Mouse (Mus musculus): ENCODE measurements at regions not wholly inside any gene's neighbourhood (a gene's known extent, or its start where the extent isn't known, plus 50 kb on each side); places are given as distances from the start of the nearest gene placed in this dataset.
A peak's percentile ranks its signal among the peaks of the same experiment; 100 is the strongest.

- no peak overlapping the region for H3K4me3 ChIP-seq (replicated peaks)
- H3K27ac ChIP-seq: no peak overlapping the region
- WGBS: 87% methylated on average over 3 of the region's 3 CpGs
These were observed 158.4 kb upstream of the Cpeb2 start for GRCm38 (mm10) chr5:43074536-43074935.

GRCm38 (mm10) chr5:43080252-43080651, 152.7 kb upstream of the Cpeb2 start:
- Histone ChIP-seq H3K4me1 (no peaks in the 10 kb centered on the region), H3K9ac (no peak overlapping the region), H3K4me3 (replicated peaks) (no peak overlapping the region), H3K36me3 (replicated peaks) (no peaks in the 10 kb centered on the region), H3K9me3 (no peaks in the 10 kb centered on the region), H3K27ac (no peak overlapping the region), H3K27me3 (peaks cover 4% of the 10 kb centered on the region), H3K4me2 (no peak overlapping the region)
- no peak for ATAC-seq (ENCODE audit: low FRiP score)
- 97% methylated on average over 1 of the region's 1 CpGs for WGBS

More at GRCm38 (mm10) chr5:43074536-43074935, 158.4 kb upstream of the Cpeb2 start:
- Histone ChIP-seq H3K27me3 (no peaks in the 10 kb centered on the region), H3K4me2 (no peak overlapping the region), H3K4me1 (no peaks in the 10 kb centered on the region), H3K9me3 (no peaks in the 10 kb centered on the region), H3K36me3 (replicated peaks) (no peaks in the 10 kb centered on the region), H3K9ac (no peak overlapping the region)
- ATAC-seq (ENCODE audit: low FRiP score): no peak

- no peak for ATAC-seq (ENCODE audit: low FRiP score)
- WGBS: 81% methylated on average over 11 of the region's 11 CpGs
- H3K4me1 ChIP-seq: no peaks in the 10 kb centered on the region
These were observed 151.1 kb upstream of the Cpeb2 start for GRCm38 (mm10) chr5:43081561-43082534.

GRCm38 (mm10) chr5:43087077-43087476, 145.9 kb upstream of the Cpeb2 start:
- peaks cover 46% of the 10 kb centered on the region for H3K27me3 ChIP-seq
- H3K9me3 ChIP-seq: no peaks in the 10 kb centered on the region
- H3K36me3 ChIP-seq (replicated peaks): no peaks in the 10 kb centered on the region
- ATAC-seq (ENCODE audit: low FRiP score): no peak
- H3K4me3 ChIP-seq (replicated peaks): no peak overlapping the region
- H3K27ac ChIP-seq: no peak overlapping the region
- WGBS: 86% methylated on average over 2 of the region's 2 CpGs
- peaks cover 21% of the 10 kb centered on the region; the same call in 1 of the 2 replicates for H3K4me1 ChIP-seq
- no peak overlapping the region for H3K4me2 ChIP-seq
- H3K9ac ChIP-seq: no peak overlapping the region

More at GRCm38 (mm10) chr5:43081561-43082534, 151.1 kb upstream of the Cpeb2 start:
- no peak overlapping the region for H3K27ac ChIP-seq
- peaks cover 20% of the 10 kb centered on the region for H3K27me3 ChIP-seq
- H3K9ac ChIP-seq: no peak overlapping the region
- no peaks in the 10 kb centered on the region for H3K9me3 ChIP-seq
- H3K36me3 ChIP-seq (replicated peaks): no peaks in the 10 kb centered on the region
- no peak overlapping the region for H3K4me2 ChIP-seq
- no peak overlapping the region for H3K4me3 ChIP-seq (replicated peaks)

- Histone ChIP-seq H3K4me1 (peaks cover 21% of the 10 kb centered on the region; the same call in 1 of the 2 replicates), H3K27me3 (peaks cover 46% of the 10 kb centered on the region), H3K4me2 (no peak overlapping the region), H3K36me3 (replicated peaks) (no peaks in the 10 kb centered on the region), H3K9me3 (no peaks in the 10 kb centered on the region), H3K4me3 (replicated peaks) (no peak overlapping the region), H3K27ac (0 out of 2 replicates have a peak overlapping the region, but pooled peaks have one; percentile 36), H3K9ac (no peak overlapping the region)
- ATAC-seq (ENCODE audit: low FRiP score): peak; percentile 73
- WGBS: 54% methylated on average over 8 of the region's 8 CpGs
These were observed 145.0 kb upstream of the Cpeb2 start for GRCm38 (mm10) chr5:43087907-43088387.

DNA sequence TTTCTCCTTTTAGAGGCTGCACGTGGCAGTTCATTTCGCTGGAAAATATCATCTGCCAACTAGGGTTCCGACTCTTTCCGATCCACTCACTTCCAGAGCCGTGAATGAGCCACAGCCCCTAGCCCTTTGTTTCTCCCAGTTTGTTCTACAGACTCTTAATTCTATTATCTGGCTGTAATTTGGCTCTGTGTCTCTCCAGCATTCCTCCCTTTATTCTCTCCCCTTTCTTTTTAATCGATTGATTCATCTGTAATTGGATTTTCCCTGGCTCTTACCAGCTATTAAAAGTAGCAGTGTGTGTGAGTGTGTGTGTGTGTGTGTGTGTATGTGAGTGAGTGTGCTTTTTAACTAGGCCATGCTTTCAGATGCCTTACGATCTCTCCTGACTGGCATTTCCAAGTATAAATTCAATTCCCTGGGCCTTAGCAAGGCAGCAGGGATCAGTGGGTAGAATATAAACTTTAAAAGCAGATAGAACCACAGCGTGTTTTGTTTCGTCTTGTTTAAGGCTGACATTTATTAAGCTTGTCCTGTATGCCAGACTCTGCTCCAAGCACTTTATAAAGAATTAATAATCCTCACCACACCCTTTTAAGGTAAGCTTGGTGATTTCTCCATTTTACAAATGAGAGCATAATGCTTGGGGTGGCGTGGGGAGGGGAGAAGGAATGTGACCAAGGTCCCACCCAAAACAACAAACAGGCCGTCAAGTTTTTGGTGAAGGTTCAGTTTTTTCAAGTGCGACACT, 144.1 kb upstream of the Cpeb2 start:
- WGBS: 20% methylated on average over 12 of the region's 12 CpGs
- no peak overlapping the region for H3K27ac ChIP-seq
- no peak overlapping the region for H3K4me3 ChIP-seq (replicated peaks)
- H3K27me3 ChIP-seq: peaks cover 47% of the 10 kb centered on the region
- peak; percentile 66 for ATAC-seq (ENCODE audit: low FRiP score)
- peaks cover 22% of the 10 kb centered on the region for H3K4me1 ChIP-seq
- no peaks in the 10 kb centered on the region for H3K36me3 ChIP-seq (replicated peaks)
- H3K4me2 ChIP-seq: no peak overlapping the region
- H3K9me3 ChIP-seq: no peaks in the 10 kb centered on the region
- H3K9ac ChIP-seq: no peak overlapping the region

GRCm38 (mm10) chr5:43089475-43089874, 143.5 kb upstream of the Cpeb2 start:
- H3K4me1 ChIP-seq: peaks cover 29% of the 10 kb centered on the region
- ATAC-seq (ENCODE audit: low FRiP score): no peak
- no peak overlapping the region for H3K4me3 ChIP-seq (replicated peaks)
- H3K9me3 ChIP-seq: no peaks in the 10 kb centered on the region
- H3K4me2 ChIP-seq: no peak overlapping the region
- H3K36me3 ChIP-seq (replicated peaks): no peaks in the 10 kb centered on the region
- no peak overlapping the region for H3K9ac ChIP-seq
- peaks cover 53% of the 10 kb centered on the region for H3K27me3 ChIP-seq
- no peak overlapping the region for H3K27ac ChIP-seq
- WGBS: 8% methylated on average over 2 of the region's 2 CpGs

- H3K9me3 ChIP-seq: no peaks in the 10 kb centered on the region
- no peak overlapping the region for H3K4me2 ChIP-seq
- H3K9ac ChIP-seq: no peak overlapping the region
- no peak for ATAC-seq (ENCODE audit: low FRiP score)
- 69% methylated on average over 1 of the region's 1 CpGs for WGBS
- H3K27me3 ChIP-seq: peaks cover 54% of the 10 kb centered on the region
- no peak overlapping the region for H3K4me3 ChIP-seq (replicated peaks)
- peaks cover 33% of the 10 kb centered on the region for H3K4me1 ChIP-seq
- H3K36me3 ChIP-seq (replicated peaks): no peaks in the 10 kb centered on the region
- no peak overlapping the region for H3K27ac ChIP-seq
These were observed 143.0 kb upstream of the Cpeb2 start for GRCm38 (mm10) chr5:43089941-43090340.

DNA sequence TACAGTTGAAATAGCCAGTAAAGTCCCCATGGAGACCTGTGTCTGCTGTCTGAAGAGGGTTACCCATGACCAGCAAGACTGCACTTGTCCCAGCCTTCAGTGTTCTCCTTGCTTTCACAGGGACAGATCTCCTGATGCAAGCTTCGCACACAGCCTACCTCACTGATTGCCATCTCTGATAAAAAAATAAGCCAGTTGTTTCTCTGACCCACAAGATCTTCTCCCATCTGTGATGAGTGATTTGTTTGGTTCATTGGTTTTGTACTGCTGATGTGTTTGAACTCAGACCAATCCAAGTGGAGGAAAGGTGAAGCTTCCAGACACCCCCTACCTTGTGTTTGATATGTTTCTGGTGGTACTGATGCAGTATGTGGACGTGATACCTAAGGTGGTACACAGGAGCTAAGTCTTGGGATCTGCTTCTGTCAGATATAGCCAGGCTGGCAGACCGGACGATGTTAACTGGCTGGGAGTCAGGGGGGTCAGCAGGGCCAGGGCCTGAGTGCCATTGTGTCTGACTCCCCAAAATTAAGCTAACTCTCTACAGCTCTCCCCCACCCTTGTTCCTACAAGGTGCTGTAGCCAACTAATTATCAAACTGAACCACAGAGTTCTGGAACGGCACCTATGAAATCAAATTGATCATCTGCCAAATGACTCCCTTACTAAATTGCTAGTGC, 139.2 kb upstream of the Cpeb2 start:
- no peaks in the 10 kb centered on the region for H3K9me3 ChIP-seq
- peak overlapping the region; percentile 6; the same call in 1 of the 2 replicates for H3K4me2 ChIP-seq
- no peak overlapping the region for H3K9ac ChIP-seq
- H3K36me3 ChIP-seq (replicated peaks): no peaks in the 10 kb centered on the region
- no peak overlapping the region for H3K4me3 ChIP-seq (replicated peaks)
- H3K4me1 ChIP-seq: peaks cover 23% of the 10 kb centered on the region
- WGBS: 77% methylated on average over 5 of the region's 5 CpGs
- peaks cover 25% of the 10 kb centered on the region for H3K27me3 ChIP-seq
- 0 out of 2 replicates have a peak overlapping the region, but pooled peaks have one; percentile 48 for H3K27ac ChIP-seq
- peak; percentile 60 for ATAC-seq (ENCODE audit: low FRiP score)

DNA sequence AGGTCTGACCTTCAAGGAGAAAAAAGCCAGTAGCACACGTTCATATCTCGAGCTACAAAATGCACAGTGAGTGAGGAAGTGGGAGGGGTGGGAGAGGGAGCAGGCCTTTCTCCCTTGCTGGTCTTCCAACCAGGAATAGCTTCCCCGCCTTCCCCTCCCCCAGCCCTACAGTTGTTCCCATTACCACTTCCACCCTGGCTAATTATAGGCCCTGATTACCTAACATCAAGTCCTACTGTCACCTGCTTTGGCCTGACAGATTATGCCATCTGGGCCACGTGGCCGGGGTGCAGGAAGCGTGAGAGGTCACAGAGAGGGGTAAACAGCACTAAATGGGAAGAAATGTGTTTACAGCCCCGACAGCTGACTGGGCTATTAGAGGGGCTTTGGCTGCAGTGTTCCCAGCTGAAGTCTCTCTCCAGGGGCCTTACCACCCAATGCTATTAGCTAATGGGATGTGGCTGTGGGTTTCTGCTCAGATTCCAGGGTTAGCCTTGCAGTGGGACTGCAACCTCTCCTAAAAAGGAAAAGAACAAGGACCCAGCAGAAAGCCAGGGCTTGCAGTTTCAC, 138.6 kb upstream of the Cpeb2 start:
- Histone ChIP-seq H3K36me3 (replicated peaks) (no peaks in the 10 kb centered on the region), H3K9ac (no peak overlapping the region), H3K4me1 (peaks cover 18% of the 10 kb centered on the region), H3K27ac (peak overlapping the region; percentile 48; the same call in 1 of the 2 replicates), H3K27me3 (peaks cover 25% of the 10 kb centered on the region), H3K9me3 (no peaks in the 10 kb centered on the region), H3K4me3 (replicated peaks) (no peak overlapping the region), H3K4me2 (peak overlapping the region; percentile 6; the same call in 1 of the 2 replicates)
- peak; percentile 93 for ATAC-seq (ENCODE audit: low FRiP score)
- 9% methylated on average over 7 of the region's 7 CpGs for WGBS

- Histone ChIP-seq H3K36me3 (replicated peaks) (no peaks in the 10 kb centered on the region), H3K9me3 (no peaks in the 10 kb centered on the region), H3K4me3 (replicated peaks) (no peak overlapping the region), H3K27ac (no peak overlapping the region), H3K27me3 (peaks cover 20% of the 10 kb centered on the region; the same call in 1 of the 2 replicates), H3K4me1 (peaks cover 4% of the 10 kb centered on the region; the same call in 1 of the 2 replicates), H3K9ac (no peak overlapping the region), H3K4me2 (no peak overlapping the region)
- ATAC-seq (ENCODE audit: low FRiP score): peak; percentile 53; the same call in 1 of the 2 replicates
- 24% methylated on average over 4 of the region's 4 CpGs for WGBS
These were observed 130.9 kb upstream of the Cpeb2 start for GRCm38 (mm10) chr5:43102000-43102459.

Data from forebrain, embryonic 12.5 days (tissue).